Mouse (Mus musculus) MEL (cell line): Measurements from ENCODE around the gene Acot4.

Experiments
- CTCF ChIP-seq, 3 experiments: IDR thresholded peaks in 2 of 3; conservative IDR thresholded peaks in 1 of 3; 2 replicates each; pipeline ENCODE4 v1.5.1; 2011 to 2012; ENCODE audit warnings: low read length in 3 of 3, low read depth in 2 of 3, mild to moderate bottlenecking in 2 of 3, improper control_type of control experiment in 1 of 3, inconsistent platforms in 1 of 3, mixed read lengths in 1 of 3, moderate library complexity in 1 of 3; ENCODE audit not compliant: control insufficient read depth in 1 of 3, insufficient read depth in 1 of 3, poor library complexity in 1 of 3, severe bottlenecking in 1 of 3
- EP300 ChIP-seq, 2 experiments: IDR thresholded peaks; 2 replicates each; pipeline ENCODE4 v1.6.1; 2011; ENCODE audit warnings: improper control_type of control experiment in 2 of 2, low read length in 2 of 2, low read depth in 1 of 2, mild to moderate bottlenecking in 1 of 2
- MXI1 ChIP-seq: IDR thresholded peaks from 2 replicates; pipeline ENCODE4 v1.6.1; 2011; ENCODE audit warnings: mild to moderate bottlenecking, low read depth, low read length, improper control_type of control experiment
- POLR2A ChIP-seq, 2 experiments: IDR thresholded peaks; 2 replicates each; pipeline ENCODE4 v1.6.1; 2011 to 2012; ENCODE audit warnings: low read length in 2 of 2, mild to moderate bottlenecking in 2 of 2, control low read depth in 1 of 2, improper control_type of control experiment in 1 of 2, low read depth in 1 of 2, moderate library complexity in 1 of 2; ENCODE audit not compliant: control insufficient read depth in 1 of 2, insufficient read depth in 1 of 2, poor library complexity in 1 of 2
- POLR2AphosphoS2 ChIP-seq: IDR thresholded peaks from 2 replicates; pipeline ENCODE4 v1.6.1; 2011; ENCODE audit warnings: low read length, improper control_type of control experiment

- no peak for TF ChIP-seq POLR2AphosphoS2
- no peak for TF ChIP-seq POLR2A (IDR thresholded peaks at IDR 0.05; ENCODE audit: control insufficient read depth in 1 of 2, insufficient read depth in 1 of 2, low read depth in 1 of 2, low read length in 2 of 2, poor library complexity in 1 of 2)
- TF ChIP-seq EP300 (IDR thresholded peaks at IDR 0.05; ENCODE audit: low read depth in 1 of 2, low read length in 2 of 2): no peak
- TF ChIP-seq MXI1: no peak
- no peak for TF ChIP-seq CTCF (IDR thresholded peaks at IDR 0.05 in 2 of 3, conservative IDR thresholded peaks at IDR 0.05 in 1 of 3; ENCODE audit: control insufficient read depth in 1 of 3, insufficient read depth in 1 of 3, low read depth in 2 of 3, low read length in 3 of 3, poor library complexity in 1 of 3, severe bottlenecking in 1 of 3)
These were observed 34.3 kb upstream of the Acot4 start for GRCm38 (mm10) chr12:84003866-84004265.
